Mouse (Mus musculus) kidney, adult 18-20 months (tissue): Measurements from ENCODE around the gene Lamtor3.
"Not testable (repeated sequence)": the region's sequence is repeated elsewhere in the genome, so short reads cannot be mapped to it uniquely, and the experiment has no call there.

Experiments
- DNase-seq: peaks from one replicate; pipeline ENCODE4 v3.0.0; 2021

Gene Lamtor3

DNA sequence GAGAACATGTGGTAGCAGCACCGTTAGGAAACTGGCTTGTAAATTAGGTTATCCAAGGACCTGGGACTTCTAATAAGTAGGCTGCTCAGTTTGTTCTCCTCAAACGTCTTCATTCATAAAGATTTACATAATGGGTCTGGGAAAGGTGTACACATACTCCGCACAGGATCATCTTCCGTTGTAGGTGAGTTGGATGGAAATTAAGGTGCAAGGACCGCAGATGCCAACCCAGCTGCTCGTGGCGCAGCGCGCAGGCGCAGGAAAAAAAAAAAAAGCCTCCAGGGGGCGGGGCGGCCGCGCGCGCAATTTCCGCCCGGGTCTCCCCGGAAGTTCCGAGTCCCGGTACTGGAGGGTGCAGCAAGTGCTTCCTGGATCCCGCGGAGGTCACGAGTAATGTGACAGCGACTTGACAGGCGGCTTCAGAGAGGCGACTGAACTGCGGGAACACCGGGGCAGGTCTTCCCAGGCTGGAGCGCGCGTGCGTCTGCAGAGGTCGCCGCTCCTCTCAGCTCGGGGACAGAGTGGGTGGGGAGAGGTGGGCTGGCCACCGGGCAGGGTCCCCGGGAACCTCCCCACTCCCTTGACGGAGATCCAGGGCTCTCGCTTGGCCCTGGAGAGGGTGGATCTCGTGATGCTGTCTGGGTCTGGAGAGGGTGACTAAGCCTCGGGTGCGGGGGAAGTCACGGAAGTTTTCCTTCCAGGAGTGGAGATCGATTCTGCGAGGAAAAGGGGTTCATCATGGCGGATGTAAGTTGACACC, at the start of gene Lamtor3:
Lamtor3 (plus strand) TSS at position 335 of the 760 bp plus-strand sequence.
- DNase-seq: peak; percentile 85

DNA sequence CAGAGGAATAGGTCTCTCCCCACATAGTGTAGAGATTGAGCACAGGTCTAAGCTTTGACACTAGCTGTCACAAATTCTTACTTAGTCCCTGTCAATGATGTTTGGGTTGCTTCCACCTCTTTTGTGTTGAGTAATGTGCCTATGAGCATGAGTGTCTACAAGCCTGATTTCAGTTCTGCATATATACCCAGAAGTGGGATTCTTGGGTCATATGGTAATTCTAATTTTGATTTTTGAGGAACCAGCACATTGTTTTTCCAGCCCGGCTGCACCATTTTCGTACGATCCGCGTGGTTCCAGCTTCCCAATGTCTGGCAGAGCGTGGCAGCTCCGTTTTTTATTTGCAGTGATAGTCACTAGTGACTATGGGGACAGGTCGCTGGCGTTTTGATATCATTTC, 48.9 kb upstream of the Lamtor3 start:
- no peak for DNase-seq

DNA sequence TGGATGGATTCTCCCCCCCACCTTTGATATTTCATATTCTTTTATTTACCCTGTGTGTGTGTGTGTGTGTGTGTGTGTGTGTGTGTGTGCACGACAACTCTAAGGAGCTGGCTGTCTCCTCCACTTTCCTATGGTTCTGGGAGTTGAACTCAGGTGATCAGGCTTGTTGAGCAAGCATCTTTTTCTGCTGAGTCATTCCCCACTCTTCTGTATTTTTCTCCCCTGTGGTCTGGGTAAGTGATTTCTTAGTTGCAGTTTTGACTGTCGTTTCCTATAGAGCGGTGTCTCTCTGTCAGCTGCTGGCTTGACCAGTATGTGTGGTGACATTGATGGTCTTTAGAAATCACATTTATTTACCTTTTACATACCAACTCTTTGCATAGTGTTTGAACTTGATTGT, 39.0 kb upstream of the Lamtor3 start:
- no peak for DNase-seq

DNA sequence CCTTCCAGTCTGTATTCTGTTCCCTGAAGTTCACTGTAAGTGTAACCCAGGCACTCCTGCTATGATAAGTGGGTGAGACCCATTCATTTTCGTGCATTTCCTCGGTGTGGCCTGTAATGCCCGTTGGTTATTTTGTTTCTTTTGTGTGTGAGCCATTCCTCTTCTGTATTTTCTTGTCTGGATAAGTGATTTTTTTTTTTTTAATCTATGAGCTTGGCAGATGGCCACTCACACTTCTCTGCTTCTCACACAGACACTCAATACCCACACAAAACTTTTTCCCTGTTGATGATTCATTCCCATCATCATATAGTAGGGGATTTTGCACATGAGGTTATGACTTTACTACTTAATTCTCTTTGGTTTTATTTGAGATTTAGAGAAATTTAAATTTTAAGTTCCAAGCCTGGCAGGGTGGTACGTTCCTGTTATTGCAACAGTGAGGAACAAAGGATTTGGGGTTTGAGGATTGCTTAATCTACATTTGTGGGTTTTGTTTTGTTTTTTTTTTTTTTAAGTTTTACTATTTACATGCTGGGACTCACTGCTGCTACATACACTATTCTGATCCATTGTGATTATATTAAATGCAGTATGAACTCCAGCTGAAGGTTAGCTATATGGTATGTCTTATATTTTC, 38.1 kb upstream of the Lamtor3 start:
- DNase-seq: no peak

DNA sequence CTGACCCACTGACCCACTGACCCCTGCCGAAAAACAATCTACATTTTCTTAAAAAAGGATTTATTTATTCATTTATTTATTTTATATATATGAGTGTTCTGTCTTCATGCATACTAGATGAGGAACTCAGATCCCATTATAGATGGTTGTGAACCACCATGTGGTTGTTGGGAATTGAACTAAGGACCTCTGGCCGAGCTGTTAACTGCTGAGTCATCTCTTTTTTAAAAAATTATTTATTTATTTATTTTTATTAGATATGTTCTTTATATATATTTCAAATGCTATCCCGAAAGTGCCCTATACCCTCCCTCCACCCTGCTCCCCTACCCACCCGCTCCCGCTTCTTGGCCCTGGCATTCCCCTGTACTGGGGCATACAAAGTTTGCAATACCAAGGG, 37.2 kb upstream of the Lamtor3 start:
- no peak for DNase-seq

DNA sequence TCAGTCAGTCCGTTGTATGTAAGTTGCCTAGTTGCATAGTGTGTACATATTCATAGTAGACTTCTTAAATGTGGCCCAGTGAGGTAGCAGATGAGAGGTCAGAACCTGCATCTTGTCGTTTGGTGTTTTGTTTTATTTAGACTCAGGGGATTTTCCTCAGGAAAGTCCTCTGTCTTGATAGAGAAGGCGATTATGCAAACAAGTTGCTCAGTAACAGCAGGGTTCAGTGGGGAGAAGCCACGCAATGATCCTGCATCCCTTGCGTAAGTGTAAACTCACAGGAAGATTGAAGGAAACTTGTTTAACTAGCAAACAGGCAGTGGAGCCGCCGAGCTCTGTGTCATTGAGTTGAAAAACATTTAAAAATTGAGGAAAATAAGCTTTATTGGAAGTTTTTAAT, 30.3 kb upstream of the Lamtor3 start:
- DNase-seq: no peak

DNA sequence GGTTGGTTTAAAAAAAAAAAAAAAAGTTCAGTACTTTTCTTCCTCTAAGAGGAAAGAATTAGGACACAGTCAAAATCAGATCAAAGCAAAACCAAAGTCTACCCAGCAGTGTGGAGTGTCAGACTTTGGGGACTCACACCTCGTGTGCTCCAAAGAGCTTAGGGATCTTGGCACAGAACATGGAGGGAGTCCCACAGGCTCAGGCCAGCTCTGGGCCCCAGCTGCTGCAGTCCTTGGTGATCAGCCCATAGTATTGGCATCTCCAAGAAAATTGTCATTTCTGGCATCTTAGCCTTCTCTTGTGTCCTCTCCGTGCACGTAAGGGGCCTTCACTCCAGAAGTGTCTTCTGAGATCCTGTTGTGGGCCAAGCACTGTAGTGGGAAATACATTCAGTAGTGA, 27.2 kb upstream of the Lamtor3 start:
- no peak for DNase-seq

DNA sequence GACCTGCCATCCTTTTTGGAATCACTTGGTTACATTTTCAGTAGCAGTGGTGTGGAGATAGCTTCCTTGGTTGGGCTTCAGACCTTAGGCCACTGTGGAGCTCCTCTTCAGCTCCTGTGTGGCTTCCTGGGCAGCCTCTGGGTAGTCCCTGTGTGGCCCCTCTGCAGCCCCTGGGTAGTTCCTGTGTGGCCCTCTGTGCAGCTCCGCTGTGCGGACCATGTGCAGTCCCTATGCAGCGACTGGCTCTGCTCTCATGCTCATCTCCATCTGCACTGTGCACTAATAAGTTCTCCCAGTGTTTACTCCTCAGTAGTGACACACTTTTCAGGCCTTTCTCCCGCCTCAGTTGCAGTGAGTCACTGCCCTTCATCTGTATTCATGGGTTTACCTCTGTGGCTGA, 26.2 kb upstream of the Lamtor3 start:
- no peak for DNase-seq

DNA sequence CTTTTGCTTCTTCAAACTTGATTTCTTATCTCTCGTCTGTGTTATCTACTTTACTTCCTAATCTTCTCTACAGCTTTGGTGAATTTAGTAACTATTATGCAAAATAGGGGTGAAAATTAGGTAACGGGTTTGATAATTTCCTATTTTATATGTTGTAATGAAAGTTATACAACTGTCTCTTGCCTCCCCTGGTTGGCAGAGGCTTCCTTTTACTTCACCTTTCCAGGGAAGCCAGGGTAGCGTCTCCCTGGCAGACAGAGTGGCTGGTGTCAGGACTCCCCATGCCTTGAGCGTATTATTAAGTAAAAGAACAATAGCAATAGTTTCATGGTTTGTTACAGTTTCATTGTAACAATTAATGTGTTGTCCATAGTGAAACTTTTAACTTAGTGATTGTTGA, 24.5 kb upstream of the Lamtor3 start:
- DNase-seq: no peak

DNA sequence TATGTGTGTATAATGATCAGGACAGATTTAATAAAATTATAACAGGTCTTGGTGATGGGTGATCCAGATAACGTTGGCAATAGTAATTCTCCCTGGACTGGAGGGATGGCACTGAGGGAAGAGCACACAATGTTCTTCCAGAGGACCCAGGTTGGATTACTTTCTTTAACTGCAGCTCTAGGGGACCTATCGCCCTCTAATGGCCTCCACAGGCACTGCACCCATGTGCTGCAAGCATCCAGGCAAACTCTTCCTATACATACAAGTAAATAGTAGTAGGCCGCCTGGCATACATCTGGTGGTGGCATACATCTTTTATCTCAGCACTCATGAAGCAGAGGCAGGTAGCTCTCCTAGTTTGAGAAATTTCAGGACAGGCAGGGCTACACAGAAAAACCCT, 23.1 kb upstream of the Lamtor3 start:
- DNase-seq: no peak

DNA sequence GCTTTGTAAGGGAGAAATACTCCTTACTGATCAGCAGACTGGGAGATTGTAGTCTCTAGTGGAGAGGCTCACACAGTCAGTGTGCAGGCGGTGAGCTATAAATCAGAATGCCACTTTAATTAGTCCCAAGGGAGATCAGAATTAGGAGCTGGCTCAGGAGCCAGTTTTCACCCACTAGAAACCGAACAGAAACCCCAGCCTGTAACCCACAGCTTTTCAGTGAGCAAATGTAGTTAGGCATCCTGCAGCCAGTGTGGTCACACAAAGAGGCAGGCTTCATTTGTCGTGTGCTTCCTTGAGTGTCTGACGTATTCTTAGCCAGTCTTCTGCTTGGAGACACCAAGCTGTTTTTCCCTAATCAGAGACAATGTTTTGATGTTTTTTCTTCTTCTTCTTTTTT, 21.9 kb upstream of the Lamtor3 start:
- DNase-seq: no peak

DNA sequence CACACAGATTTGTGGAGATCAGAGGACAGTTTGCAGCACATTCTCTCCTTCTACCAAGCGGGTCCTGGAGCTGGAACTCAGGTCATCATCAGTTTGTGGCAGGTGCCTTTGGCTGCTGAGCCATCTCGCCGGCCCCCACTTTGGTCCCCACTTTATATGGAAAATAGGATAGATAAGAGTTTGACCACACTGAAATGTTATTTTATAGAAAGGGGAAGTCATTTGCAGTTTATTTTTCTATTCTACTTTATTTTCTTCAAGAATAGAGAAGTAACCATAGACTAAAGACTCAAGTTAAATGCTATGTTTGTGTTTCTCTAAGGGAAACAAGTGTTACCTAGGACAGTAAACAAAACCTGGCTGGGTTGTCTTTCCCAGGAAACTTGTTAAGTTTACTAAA, 21.4 kb upstream of the Lamtor3 start:
- DNase-seq: no peak

DNA sequence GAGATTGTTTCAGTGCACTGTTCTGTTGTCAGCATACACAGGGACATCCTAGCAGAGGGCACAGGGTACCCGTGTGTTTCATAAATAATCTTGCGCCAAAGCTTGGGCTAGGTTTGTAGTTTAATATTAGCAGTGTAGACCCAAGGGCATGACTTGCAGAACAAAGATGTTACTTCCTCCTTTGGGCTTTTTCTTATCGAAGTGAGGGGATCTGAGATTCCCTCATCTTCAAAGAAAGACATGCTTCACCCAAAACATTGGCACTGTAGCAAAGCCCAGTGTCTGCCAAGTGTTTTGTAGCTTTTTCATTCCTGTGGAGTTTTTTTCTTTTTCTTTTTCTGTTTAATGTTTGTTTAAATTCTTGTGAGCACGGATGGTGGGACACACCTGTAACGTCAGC, 20.6 kb upstream of the Lamtor3 start:
- no peak for DNase-seq

DNA sequence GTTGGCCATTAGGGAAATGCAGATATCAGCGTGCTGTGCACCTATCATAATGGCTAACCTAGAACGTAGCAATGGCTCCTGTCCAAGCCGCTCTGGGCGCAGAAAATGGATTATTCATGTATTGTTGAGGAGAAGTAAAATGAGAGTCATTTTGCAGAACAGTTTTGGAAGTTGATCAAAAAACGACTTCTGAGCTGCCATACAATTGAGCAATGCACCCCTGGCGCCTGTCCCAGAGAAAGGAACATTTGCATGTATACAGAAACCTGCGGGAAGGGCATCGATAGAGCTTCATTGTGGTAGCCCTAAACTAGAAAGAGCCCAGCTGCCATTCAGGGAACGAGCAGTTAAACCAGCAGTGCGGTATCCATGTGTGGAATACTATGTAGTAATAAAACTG, 18.2 kb upstream of the Lamtor3 start:
- DNase-seq: no peak

DNA sequence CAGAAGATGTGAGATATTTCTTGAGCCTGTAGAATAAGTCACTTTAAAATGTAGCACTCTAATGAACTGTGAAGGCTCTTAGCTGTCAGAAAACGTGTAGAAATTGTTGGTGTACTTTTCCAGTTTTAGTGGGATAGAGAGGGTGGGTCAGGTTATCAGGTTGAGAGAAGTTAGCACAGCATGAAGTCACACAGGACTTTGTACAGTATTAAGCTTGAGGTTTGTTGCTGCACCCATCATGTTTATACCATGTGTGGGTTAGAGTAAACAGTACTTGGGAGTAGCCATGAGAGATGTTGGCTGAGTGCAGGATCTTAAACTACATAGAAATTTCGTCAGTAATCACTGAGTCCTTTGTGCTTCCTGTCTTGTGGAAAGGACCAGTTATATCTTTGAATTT, 5.2 kb upstream of the Lamtor3 start:
- DNase-seq: no peak

DNA sequence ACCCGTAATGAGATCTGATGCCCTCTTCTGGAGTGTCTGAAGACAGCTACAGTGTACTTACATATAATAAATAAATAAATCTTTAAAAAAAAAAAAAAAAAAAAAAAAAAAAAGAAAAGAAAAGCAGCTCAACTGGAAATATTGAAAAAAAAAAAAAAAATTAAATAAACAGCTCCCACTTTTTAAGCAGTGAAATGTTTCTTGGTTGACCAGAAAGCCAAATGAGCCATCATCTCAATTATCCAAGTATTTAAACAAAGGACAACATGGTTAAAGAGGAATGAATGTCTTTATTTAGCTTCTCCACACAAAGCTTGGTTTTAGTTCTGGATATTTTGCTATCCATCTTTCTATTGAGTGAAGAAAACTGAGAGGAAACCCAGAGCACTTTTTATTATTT, 3.7 kb upstream of the Lamtor3 start:
- not testable (repeated sequence) for DNase-seq

DNA sequence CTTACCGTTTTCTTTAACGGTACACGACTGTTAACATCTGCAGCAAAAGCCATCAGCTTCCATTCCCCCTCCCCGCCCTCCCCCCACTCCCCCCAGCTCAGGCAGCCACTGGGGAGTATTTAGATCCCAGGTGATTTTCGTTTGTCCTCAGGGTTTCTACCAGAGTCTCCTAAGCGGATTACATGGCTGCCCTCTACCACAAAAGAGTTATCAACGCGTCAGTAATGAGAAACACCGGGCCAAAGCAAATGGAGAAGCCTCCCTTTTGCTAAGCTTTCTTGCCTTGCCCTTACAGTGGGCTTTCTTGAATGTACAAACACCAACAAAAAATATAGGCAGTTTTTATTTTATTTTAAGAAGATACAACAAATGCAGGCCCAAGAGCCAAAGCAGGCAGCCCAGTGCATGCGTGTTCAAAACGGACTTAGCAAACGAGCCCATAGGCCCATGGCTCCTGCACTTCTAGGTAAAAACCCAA, 573 bp upstream of the Lamtor3 start:
- no peak for DNase-seq

DNA sequence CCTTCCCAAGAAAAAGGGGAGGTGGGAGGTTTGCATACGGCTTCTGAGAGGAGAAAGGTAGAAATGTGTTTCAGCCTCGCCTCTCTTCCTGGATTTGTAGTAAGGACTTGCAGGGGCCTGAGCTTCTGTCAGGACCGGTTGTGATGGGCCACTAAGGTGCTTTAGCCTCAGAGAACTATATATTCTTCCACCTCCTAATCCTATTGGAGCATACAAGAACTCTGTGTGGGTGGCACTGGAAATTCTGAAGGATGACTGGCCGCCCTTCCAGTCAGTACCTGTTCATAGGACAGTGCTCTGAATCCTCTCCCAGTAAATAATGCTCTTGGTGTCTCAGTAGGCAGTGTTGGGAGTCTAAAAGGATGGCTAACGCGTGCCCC, 616 bp downstream of the Lamtor3 start:
- no peak for DNase-seq

DNA sequence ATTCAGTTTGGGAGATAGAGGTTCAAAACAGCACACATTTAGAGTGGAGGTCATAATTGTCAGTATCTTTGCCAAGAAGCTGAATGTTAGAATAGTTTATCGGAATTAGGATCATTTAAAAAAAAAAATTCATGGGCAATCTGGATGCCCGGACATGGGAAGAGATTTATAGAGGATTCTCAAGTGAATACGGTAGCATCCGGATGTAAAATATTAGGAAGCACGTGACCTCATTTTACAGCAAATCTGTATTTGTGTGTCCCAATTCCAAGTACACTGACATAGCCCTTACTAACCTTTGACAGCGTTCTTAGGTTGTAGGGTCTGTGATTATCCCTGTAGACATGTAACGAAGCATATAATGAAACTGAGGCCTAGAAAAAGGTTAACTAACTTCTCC, 1.1 kb downstream of the Lamtor3 start:
- no peak for DNase-seq

DNA sequence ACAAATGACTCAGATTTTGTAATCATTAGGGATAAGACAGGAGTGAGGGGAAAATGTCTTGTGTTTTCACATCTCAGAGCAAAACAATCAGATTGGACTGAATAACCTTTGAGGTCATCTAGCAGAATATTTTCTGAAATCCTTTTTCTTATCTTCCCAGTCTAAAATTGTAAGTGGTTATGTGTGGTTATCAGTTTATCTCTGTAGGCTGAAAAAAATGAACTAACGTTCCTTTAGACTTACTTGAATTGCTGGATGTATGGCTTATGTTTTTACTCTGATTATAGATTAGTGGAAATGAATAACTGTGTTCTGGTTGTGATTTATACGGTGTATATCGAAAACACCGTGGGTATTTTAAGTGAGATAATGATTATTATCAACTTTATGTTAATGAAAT, 2.3 kb downstream of the Lamtor3 start:
- DNase-seq: no peak

DNA sequence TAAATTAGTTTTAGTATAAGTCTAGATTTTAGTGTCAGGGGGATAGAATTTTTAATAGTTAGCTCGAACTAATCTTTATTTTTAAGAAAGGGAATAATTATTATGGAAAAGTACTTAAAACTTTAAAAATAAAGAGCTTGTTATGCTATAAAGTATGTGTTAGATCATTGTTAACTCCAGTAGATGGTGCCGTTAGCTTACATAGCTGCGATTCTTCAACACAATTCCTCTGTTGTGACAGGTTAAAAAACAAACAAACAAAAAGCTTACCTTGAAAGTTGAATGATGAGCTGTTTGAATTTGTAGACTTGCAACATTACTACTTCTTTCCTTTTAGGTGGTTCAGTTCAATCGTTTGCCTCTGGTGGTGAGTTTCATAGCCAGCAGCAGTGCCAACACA, 8.7 kb downstream of the Lamtor3 start:
- DNase-seq: no peak

DNA sequence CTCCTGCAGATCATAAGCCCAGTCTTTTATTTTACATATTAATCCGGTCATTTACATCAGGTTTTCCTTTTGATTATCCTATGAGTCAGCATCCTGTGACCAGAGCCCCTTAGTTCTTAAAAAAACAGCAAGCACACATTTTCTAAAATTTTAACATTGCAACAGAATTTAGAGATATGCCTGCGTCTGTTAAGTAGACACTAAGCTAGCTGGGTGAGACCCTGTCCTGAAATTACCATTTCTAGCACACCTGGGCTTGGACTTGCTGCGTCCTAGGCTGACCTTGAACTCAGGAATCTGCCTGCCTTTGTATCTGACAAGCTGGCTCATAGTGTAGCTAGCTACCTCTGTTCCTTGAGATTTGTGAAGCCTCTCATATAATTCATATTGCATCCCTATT, 11.6 kb downstream of the Lamtor3 start:
- DNase-seq: no peak

DNA sequence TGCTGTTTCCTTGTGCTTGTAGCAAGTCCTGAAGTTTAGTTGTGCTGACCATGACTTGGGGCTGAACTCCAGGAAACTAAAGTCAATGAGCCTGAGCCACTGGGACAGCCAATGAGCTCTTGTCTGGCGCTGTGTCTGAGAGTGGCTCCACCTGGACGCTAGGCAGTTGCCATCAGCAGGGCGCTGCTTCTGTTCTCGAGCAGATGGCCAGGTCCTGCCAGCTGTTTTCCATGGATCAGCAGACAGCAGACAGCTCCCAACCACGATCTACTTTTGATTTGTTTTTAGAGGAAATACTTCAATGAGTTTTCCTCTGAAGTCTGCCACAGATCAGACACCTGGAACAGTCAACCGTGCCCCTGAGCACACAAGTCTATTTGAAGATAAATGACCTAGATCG, 14.4 kb downstream of the Lamtor3 start:
- no peak for DNase-seq

DNA sequence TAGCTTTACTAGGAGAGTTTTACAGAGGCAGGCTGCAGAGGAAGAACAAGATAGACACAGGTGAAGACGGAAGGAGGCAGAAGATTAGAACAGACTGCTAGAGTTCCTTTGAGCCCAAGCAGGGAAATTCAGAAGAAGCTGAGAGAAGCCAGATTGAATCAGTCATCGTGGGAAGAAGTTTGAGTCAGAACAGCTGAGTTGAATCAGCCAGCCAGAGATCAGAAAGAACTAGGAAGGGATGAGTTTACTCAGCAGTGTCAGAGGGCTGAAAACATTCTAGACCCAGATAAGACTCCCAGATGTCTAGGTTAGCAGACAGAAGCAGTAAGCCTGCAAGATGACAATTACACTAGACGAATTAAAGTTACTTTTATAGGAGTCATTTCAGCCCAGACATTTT, 15.7 kb downstream of the Lamtor3 start:
- DNase-seq: no peak
